Mouse (Mus musculus) liver, embryonic 14.5 days (tissue): ENCODE data around the gene Trpm2. TPM values are rescaled to one million over a fixed set of nuclear protein-coding genes. Genes with fewer than 3 reads are reported as not detected.

Source experiments
- ATAC-seq: fragments of 200-750 bp; cut with Nextera tagmentation; 2 replicates; pipeline ENCODE4 v1.8.0; 2017; ENCODE audit warnings: moderate number of reproducible peaks, mild to moderate bottlenecking, moderate library complexity; ENCODE audit not compliant: insufficient read depth
- DNase-seq, 3 experiments: peaks; one replicate each; pipeline ENCODE4 v3.0.0-alpha.2; 2012 to 2013; ENCODE audit warnings: low read depth in 3 of 3, low spot score in 3 of 3
- H3K27ac ChIP-seq: fragments of 300-500 bp; sonication (generic); 2 replicates; pipeline ENCODE4 v1.5.1; 2014; ENCODE audit warnings: moderate library complexity, mild to moderate bottlenecking, control low read depth, inconsistent platforms
- H3K27me3 ChIP-seq: fragments of 300-500 bp; sonication (generic); 2 replicates; pipeline ENCODE4 v1.6.1; 2014; ENCODE audit warnings: mild to moderate bottlenecking, low read length, moderate library complexity; ENCODE audit not compliant: control insufficient read depth, insufficient read depth
- H3K36me3 ChIP-seq: fragments of 300-500 bp; sonication (generic); replicated peaks from 2 replicates; pipeline ENCODE4 v1.6.1; 2014; ENCODE audit warnings: low read depth; ENCODE audit not compliant: control insufficient read depth, insufficient read depth
- H3K4me1 ChIP-seq, 2 experiments: fragments of 200-500 bp in 1 of 2; fragments of 300-500 bp in 1 of 2; sonication (generic) in 1 of 2; replicated peaks; 2 replicates each; pipeline ENCODE4 v1.6.1; 2012 to 2014; ENCODE audit warnings: antibody characterized with exemption in 1 of 2, inconsistent platforms in 1 of 2, low read length in 1 of 2; ENCODE audit not compliant: control insufficient read depth in 2 of 2, insufficient read depth in 2 of 2
- H3K4me2 ChIP-seq: fragments of 300-500 bp; sonication (generic); 2 replicates; pipeline ENCODE4 v1.6.1; 2014; ENCODE audit warnings: low read depth, mild to moderate bottlenecking, control low read depth, moderate library complexity
- H3K4me3 ChIP-seq, 2 experiments: fragments of 200-500 bp in 1 of 2; fragments of 300-500 bp in 1 of 2; sonication (generic) in 1 of 2; 2 replicates each; pipeline ENCODE4 v1.5.1; 2012 to 2014; ENCODE audit warnings: low read depth in 2 of 2, low read length in 2 of 2, mild to moderate bottlenecking in 2 of 2, control low read depth in 1 of 2, inconsistent platforms in 1 of 2, moderate library complexity in 1 of 2; ENCODE audit not compliant: insufficient read depth in 1 of 2
- H3K9ac ChIP-seq: fragments of 300-500 bp; sonication (generic); replicated peaks from 2 replicates; pipeline ENCODE4 v1.6.1; 2014; ENCODE audit warnings: mild to moderate bottlenecking, control low read depth, moderate library complexity
- H3K9me3 ChIP-seq: fragments of 300-500 bp; sonication (generic); 2 replicates; pipeline ENCODE4 v1.6.1; 2016; ENCODE audit warnings: low read length, mixed read lengths; ENCODE audit not compliant: control insufficient read depth
- CTCF ChIP-seq: IDR thresholded peaks from 2 replicates; pipeline ENCODE4 v1.5.1; 2016; ENCODE audit warnings: antibody characterized with exemption, low read depth, control low read depth
- EP300 ChIP-seq: IDR thresholded peaks from 2 replicates; pipeline ENCODE4 v1.6.1; 2016; ENCODE audit warnings: antibody characterized with exemption, low read depth
- WGBS: fragments of 180-500 bp; shearing (Covaris S2); extraction: QIAGEN DNeasy Blood & Tissue Kit; methylation state at CpG from one replicate; pipeline ENCODE4 v1.1.7; 2014; ENCODE audit not compliant: insufficient replicate concordance; 5-methylcytosine and 5-hydroxymethylcytosine counted together
- polyA plus RNA-seq, 2 experiments: library from polyadenylated mRNA; depleted of rRNA in 1 of 2; stranded (reverse) in 1 of 2; unstranded in 1 of 2; fragments of >200 nt; fragmentation: Nextera tagmentation in 1 of 2; extraction: Ambion mirVana in 1 of 2; gene quantifications; 2 replicates each; pipeline versions ENCODE4 v1.2.1 to v1.2.3; 2012 to 2014

Trpm2 gene
- polyA plus RNA-seq, 2 experiments = 1.1 to 1.4 TPM

- DNase-seq (peak; percentile 90 to 92 (median 92)), ATAC-seq (peak; percentile 93)
- H3K4me3 ChIP-seq = peak overlapping the region; percentile 73 to 88
- H3K4me2 ChIP-seq = peak overlapping the region; percentile 98
- H3K36me3 ChIP-seq = peaks cover 8% of the 10 kb centered on the region; the same call in 1 of the 2 replicates
- H3K4me1 ChIP-seq = peaks cover 48 to 52% of the 10 kb centered on the region in 2 experiments
- peak overlapping the region; percentile 77 for H3K9ac ChIP-seq
- no peaks in the 10 kb centered on the region for H3K9me3 ChIP-seq
- WGBS = under 1% methylated on average over 59 of the region's 59 CpGs
- peak overlapping the region; percentile 84 for H3K27ac ChIP-seq
- TF ChIP-seq CTCF (peak; percentile 87), EP300 (peak; percentile 47)
- H3K27me3 ChIP-seq = no peaks in the 10 kb centered on the region
Measured at GRCm38 (mm10) chr10:78009184-78009944, 39.0 kb upstream of the Trpm2 start.

GRCm38 (mm10) chr10:78008169-78008568 lies 37.8 kb upstream of the Trpm2 start:
- DNase-seq = peak in 2 of 3 experiments; percentile 57 to 58
- H3K4me1 ChIP-seq = peaks cover 52 to 57% of the 10 kb centered on the region in 2 experiments
- peak overlapping the region; percentile 81 for H3K27ac ChIP-seq
- H3K36me3 ChIP-seq = peaks cover 13% of the 10 kb centered on the region; the same call in 1 of the 2 replicates
- peak overlapping the region; percentile 77 for H3K9ac ChIP-seq
- TF ChIP-seq CTCF = no peak
- peak; percentile 66 for TF ChIP-seq EP300
- H3K4me2 ChIP-seq = peak overlapping the region; percentile 98
- H3K27me3 ChIP-seq = no peaks in the 10 kb centered on the region
- H3K9me3 ChIP-seq = no peaks in the 10 kb centered on the region
- WGBS = 7% methylated on average over 3 of the region's 3 CpGs
- peak; percentile 44 for ATAC-seq
- H3K4me3 ChIP-seq = peak overlapping the region; percentile 72 to 73

- 6% methylated on average over 7 of the region's 7 CpGs for WGBS
- Histone ChIP-seq H3K4me3 (peak overlapping the region; percentile 72 to 73), H3K9me3 (no peaks in the 10 kb centered on the region), H3K27ac (peak overlapping the region; percentile 81), H3K27me3 (no peaks in the 10 kb centered on the region), H3K36me3 (peaks cover 17% of the 10 kb centered on the region; the same call in 1 of the 2 replicates), H3K4me1 (peaks cover 52 to 57% of the 10 kb centered on the region in 2 experiments), H3K9ac (peak overlapping the region; percentile 77), H3K4me2 (peak overlapping the region; percentile 98)
- TF ChIP-seq CTCF (no peak), EP300 (no peak)
- no peak for DNase-seq
- ATAC-seq = no peak
Measured at GRCm38 (mm10) chr10:78007203-78007602, 36.8 kb upstream of the Trpm2 start.

DNA sequence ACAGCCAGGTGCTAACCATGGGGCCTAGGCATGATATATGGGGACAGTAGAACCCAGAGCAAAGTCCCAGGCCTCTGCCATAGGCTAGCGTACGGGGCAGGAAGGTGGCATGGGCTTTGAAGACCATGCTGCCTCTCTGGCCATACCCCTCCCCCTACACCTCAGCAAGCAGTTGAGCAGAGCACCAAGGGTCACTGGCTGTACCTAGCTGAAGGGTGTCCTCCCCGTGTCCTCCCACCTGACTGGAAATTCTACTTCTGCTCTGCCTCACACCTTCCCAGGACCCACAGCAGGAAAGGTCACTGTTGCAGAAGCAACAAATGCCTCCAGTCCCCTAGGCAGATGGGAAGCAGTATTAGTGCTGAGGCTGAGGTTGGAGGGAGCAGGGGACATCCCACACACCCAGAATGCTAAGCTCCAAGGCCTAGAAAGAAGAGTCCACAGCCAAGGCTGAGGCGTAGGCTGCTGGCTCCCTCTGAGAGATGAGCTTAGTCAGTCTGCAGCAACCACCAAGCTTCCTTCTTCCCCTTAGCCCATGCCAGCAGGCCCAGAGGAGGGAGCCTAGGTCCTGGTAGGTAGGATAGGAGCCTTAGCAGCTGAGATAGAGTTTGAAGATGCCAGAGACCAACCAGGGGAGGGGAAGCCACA lies 35.6 kb upstream of the Trpm2 start:
- TF ChIP-seq CTCF = no peak
- no peak for TF ChIP-seq EP300
- ATAC-seq (no peak), DNase-seq (no peak)
- H3K27me3 ChIP-seq = no peaks in the 10 kb centered on the region
- H3K4me1 ChIP-seq = peaks cover 52 to 57% of the 10 kb centered on the region in 2 experiments
- 81% methylated on average over 4 of the region's 4 CpGs for WGBS
- H3K9me3 ChIP-seq = no peaks in the 10 kb centered on the region
- H3K9ac ChIP-seq = peak overlapping the region; percentile 32; the same call in 1 of the 2 replicates
- H3K4me2 ChIP-seq = peak overlapping the region; percentile 98
- peak overlapping the region; percentile 82 for H3K27ac ChIP-seq
- H3K36me3 ChIP-seq = peaks cover 26% of the 10 kb centered on the region
- 0 out of 4 replicates have a peak overlapping the region, but pooled peaks have one; percentile 2 to 8 for H3K4me3 ChIP-seq
